Mouse (Mus musculus) heart, embryonic 11.5 days (tissue): Measurements from ENCODE around the gene Zfand4. TPM values are rescaled to one million over a fixed set of nuclear protein-coding genes. Genes with fewer than 3 reads are reported as not detected.

Experiments
- ATAC-seq: fragments of 200-750 bp; cut with Nextera tagmentation; replicated peaks from 2 replicates; pipeline ENCODE4 v1.8.0; 2017; ENCODE audit warnings: moderate library complexity; ENCODE audit not compliant: insufficient number of reproducible peaks, low FRiP score, low TSS enrichment
- H3K27ac ChIP-seq: fragments of 300-500 bp; sonication (generic); 2 replicates; pipeline ENCODE4 v1.5.1; 2014; ENCODE audit warnings: mild to moderate bottlenecking, low read depth, low read length
- H3K27me3 ChIP-seq: fragments of 300-500 bp; sonication (generic); 2 replicates; pipeline ENCODE4 v1.6.1; 2014; ENCODE audit warnings: mild to moderate bottlenecking, low read length, mixed read lengths; ENCODE audit not compliant: control insufficient read depth, insufficient read depth
- H3K36me3 ChIP-seq: fragments of 300-500 bp; sonication (generic); 2 replicates; pipeline ENCODE4 v1.6.1; 2014; ENCODE audit warnings: mild to moderate bottlenecking, low read length, moderate library complexity, mixed read lengths; ENCODE audit not compliant: control insufficient read depth, insufficient read depth
- H3K4me1 ChIP-seq: fragments of 300-500 bp; sonication (generic); 2 replicates; pipeline ENCODE4 v1.6.1; 2014; ENCODE audit warnings: low read length; ENCODE audit not compliant: control insufficient read depth, insufficient read depth
- H3K4me2 ChIP-seq: fragments of 300-500 bp; sonication (generic); 2 replicates; pipeline ENCODE4 v1.6.1; 2014; ENCODE audit warnings: mild to moderate bottlenecking, moderate library complexity
- H3K4me3 ChIP-seq: fragments of 300-500 bp; sonication (generic); 2 replicates; pipeline ENCODE4 v1.5.1; 2014; ENCODE audit warnings: low read depth, low read length
- H3K9ac ChIP-seq: fragments of 300-500 bp; sonication (generic); 2 replicates; pipeline ENCODE4 v1.6.1; 2014; ENCODE audit warnings: mild to moderate bottlenecking, low read depth, low read length, moderate library complexity
- H3K9me3 ChIP-seq: fragments of 300-500 bp; sonication (generic); replicated peaks from 2 replicates; pipeline ENCODE4 v1.6.1; 2016; ENCODE audit warnings: low read length; ENCODE audit not compliant: control insufficient read depth
- WGBS: fragments of 180-500 bp; shearing (Covaris S2); extraction: QIAGEN DNeasy Blood & Tissue Kit; methylation state at CpG from one replicate; pipeline ENCODE4 v1.1.7; 2014; ENCODE audit not compliant: insufficient replicate concordance; 5-methylcytosine and 5-hydroxymethylcytosine counted together
- polyA plus RNA-seq: library from polyadenylated mRNA; unstranded; fragments of >200 nt; fragmentation: Nextera tagmentation; extraction: Ambion mirVana; gene quantifications from 2 replicates; pipeline ENCODE4 v1.2.1, GENCODE M21; 2014

Gene Zfand4
- polyA plus RNA-seq, 1 experiment from 2014 or later: 6.3 TPM

GRCm38 (mm10) chr6:116370216-116370976, 106.4 kb downstream of the Zfand4 start:
- WGBS: 82% methylated on average over 6 of the region's 6 CpGs
- Histone ChIP-seq H3K4me1 (0 out of 2 replicates have a peak, but pooled peaks cover 3% of the 10 kb centered on the region), H3K27ac (no peak overlapping the region), H3K27me3 (no peaks in the 10 kb centered on the region), H3K4me2 (no peak overlapping the region), H3K9ac (no peak overlapping the region), H3K4me3 (no peak overlapping the region), H3K9me3 (no peaks in the 10 kb centered on the region), H3K36me3 (no peaks in the 10 kb centered on the region)
- ATAC-seq: peak; percentile 79

GRCm38 (mm10) chr6:116371500-116371899, 107.5 kb downstream of the Zfand4 start:
- H3K9ac ChIP-seq: no peak overlapping the region
- 85% methylated on average over 3 of the region's 3 CpGs for WGBS
- ATAC-seq: no peak

GRCm38 (mm10) chr6:116374136-116374535, 110.1 kb downstream of the Zfand4 start:
- Histone ChIP-seq H3K27ac (no peak overlapping the region), H3K4me1 (0 out of 2 replicates have a peak, but pooled peaks cover 3% of the 10 kb centered on the region), H3K9ac (no peak overlapping the region), H3K9me3 (no peaks in the 10 kb centered on the region), H3K36me3 (no peaks in the 10 kb centered on the region), H3K4me3 (no peak overlapping the region), H3K27me3 (no peaks in the 10 kb centered on the region), H3K4me2 (no peak overlapping the region)
- no peak for ATAC-seq
- WGBS: 91% methylated on average over 1 of the region's 1 CpGs

More at GRCm38 (mm10) chr6:116371500-116371899, 107.5 kb downstream of the Zfand4 start:
- Histone ChIP-seq H3K27ac (no peak overlapping the region), H3K27me3 (no peaks in the 10 kb centered on the region), H3K36me3 (no peaks in the 10 kb centered on the region), H3K4me2 (no peak overlapping the region), H3K9me3 (no peaks in the 10 kb centered on the region), H3K4me1 (0 out of 2 replicates have a peak, but pooled peaks cover 3% of the 10 kb centered on the region), H3K4me3 (no peak overlapping the region)

GRCm38 (mm10) chr6:116374618-116375017, 110.6 kb downstream of the Zfand4 start:
- Histone ChIP-seq H3K36me3 (no peaks in the 10 kb centered on the region), H3K4me2 (no peak overlapping the region), H3K4me3 (no peak overlapping the region), H3K9ac (no peak overlapping the region), H3K27ac (no peak overlapping the region), H3K4me1 (0 out of 2 replicates have a peak, but pooled peaks cover 3% of the 10 kb centered on the region), H3K9me3 (no peaks in the 10 kb centered on the region), H3K27me3 (no peaks in the 10 kb centered on the region)
- ATAC-seq: no peak

- Histone ChIP-seq H3K4me2 (no peak overlapping the region), H3K9ac (no peak overlapping the region), H3K27me3 (no peaks in the 10 kb centered on the region), H3K36me3 (no peaks in the 10 kb centered on the region), H3K27ac (no peak overlapping the region), H3K4me3 (no peak overlapping the region), H3K4me1 (0 out of 2 replicates have a peak, but pooled peaks cover 5% of the 10 kb centered on the region), H3K9me3 (no peaks in the 10 kb centered on the region)
- 81% methylated on average over 7 of the region's 7 CpGs for WGBS
- ATAC-seq: no peak
Measured at GRCm38 (mm10) chr6:116378892-116379291, 114.9 kb downstream of the Zfand4 start.

Other genes starting within 250 kb of the Zfand4 start
- gene Tmcc1, start 70.7 kb upstream of the Zfand4 start, polyA plus RNA-seq: 12.2 and 15.0 TPM in 2 replicates
- 31.1 and 40.2 TPM in 2 replicates for gene Washc2, start 56.2 kb upstream of the Zfand4 start, polyA plus RNA-seq
- gene March8, start 73.8 kb downstream of the Zfand4 start, polyA plus RNA-seq: 25.2 and 31.9 TPM in 2 replicates
- 2.7 and 4.3 TPM in 2 replicates for gene Alox5, start 197.0 kb downstream of the Zfand4 start, polyA plus RNA-seq
- not detected in 2 replicates for gene Olfr211, start 224.9 kb downstream of the Zfand4 start, polyA plus RNA-seq
- gene Olfr212, start 242.3 kb downstream of the Zfand4 start, polyA plus RNA-seq: 0.17 TPM in 1 of 2 replicates, not detected in the other